ENCODE assay signal across 12 mouse cellular contexts in the genomic region with DNA sequence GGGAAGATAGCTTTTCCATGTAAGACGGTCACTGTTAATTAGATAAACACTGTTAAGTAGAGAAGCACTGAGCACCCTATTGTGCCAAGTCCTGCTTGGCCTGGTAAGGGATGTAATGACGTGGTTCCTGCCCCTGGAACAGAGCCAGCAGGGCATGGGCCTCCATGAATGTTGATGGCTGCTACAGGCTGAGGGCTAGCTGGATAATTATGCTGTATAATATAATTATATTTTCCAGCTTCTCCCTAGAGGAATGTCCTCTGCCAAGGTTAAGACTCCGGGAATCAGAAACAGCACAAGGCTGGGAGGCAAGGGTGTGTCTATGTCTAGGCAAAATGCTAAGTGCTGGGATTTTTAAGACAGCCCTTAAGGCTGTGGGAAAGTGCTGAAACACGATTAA. TPM values are rescaled to one million over a fixed set of nuclear protein-coding genes. Genes with fewer than 3 reads are reported as not detected.
DNase-seq lines count a peak whose midpoint lies in the region; ATAC-seq lines count a peak whose summit lies in the region.
"Had no signal": no experiment of that assay in that cellular context is flagged by ENCODE, and none has a peak within 500 bp of the region (broad histone marks: within the 10 kb centered on the region; RNA-seq: fewer than 3 reads in every experiment).

No protein-coding gene starts in this region.

- H3K27me3 ChIP-seq in midbrain, embryonic 13.5 days = no peaks in the 10 kb centered on the region
- no peaks in the 10 kb centered on the region for H3K27me3 ChIP-seq in midbrain, embryonic 11.5 days (ENCODE audit: control insufficient read depth, insufficient read depth, low read length)
- H3K27me3 ChIP-seq: forebrain, embryonic 13.5 days; heart, embryonic 13.5 days; liver, embryonic 13.5 days had no signal

- intact Hi-C loops in gastrocnemius, postnatal 36 days (cut with DNase I) = no loop called here

- H3K4me1 ChIP-seq in midbrain, embryonic 13.5 days (replicated peaks) = no peaks in the 10 kb centered on the region
- no peaks in the 10 kb centered on the region for H3K4me1 ChIP-seq in midbrain, embryonic 11.5 days (ENCODE audit: control insufficient read depth, insufficient read depth, low read length)
- H3K4me1 ChIP-seq: forebrain, embryonic 13.5 days; liver, embryonic 13.5 days had no signal

- peak; percentile 40; the same call in 1 of the 2 replicates for ATAC-seq in midbrain, embryonic 13.5 days
- ATAC-seq in midbrain, embryonic 11.5 days (ENCODE audit: low FRiP score) = no peak
- ATAC-seq: CD4-positive, CD25-positive, alpha-beta regulatory T cell, adult 4 months; forebrain, embryonic 13.5 days had no signal

- peak; percentile 14 for DNase-seq in gastrocnemius, postnatal 10 days
- DNase-seq in gastrocnemius, postnatal 36 days = no peak
- DNase-seq in midbrain, embryonic 11.5 days (ENCODE audit: low spot score, missing footprints) = no peak
- DNase-seq in adrenal gland, postnatal 36 days = peak; percentile 30
- DNase-seq in kidney, postnatal 36 days = peak; percentile 46 to 63
- no peak for DNase-seq in embryo, embryonic 10 days (ENCODE audit: low spot score)
- DNase-seq: liver, embryonic 13.5 days; spleen, adult 18-20 months had no signal

- 69% methylated on average over 4 of the region's 4 CpGs for WGBS in midbrain, embryonic 13.5 days
- WGBS in midbrain, embryonic 11.5 days = 83% methylated on average over 4 of the region's 4 CpGs

- H3K4me3 ChIP-seq in midbrain, embryonic 13.5 days (replicated peaks) = no peak overlapping the region
- no peak overlapping the region for H3K4me3 ChIP-seq in midbrain, embryonic 11.5 days (ENCODE audit: low read depth, low read length)
- H3K4me3 ChIP-seq: forebrain, embryonic 13.5 days; heart, embryonic 13.5 days; liver, embryonic 13.5 days had no signal

- H3K9me3 ChIP-seq in midbrain, embryonic 13.5 days = no peaks in the 10 kb centered on the region
- H3K9me3 ChIP-seq in midbrain, embryonic 11.5 days (ENCODE audit: control insufficient read depth, low read length) = no peaks in the 10 kb centered on the region
- H3K9me3 ChIP-seq: forebrain, embryonic 13.5 days; heart, embryonic 13.5 days; liver, embryonic 13.5 days had no signal

- no peak overlapping the region for H3K27ac ChIP-seq in midbrain, embryonic 13.5 days
- H3K27ac ChIP-seq in midbrain, embryonic 11.5 days (ENCODE audit: low read depth, low read length) = no peak overlapping the region
- H3K27ac ChIP-seq: forebrain, embryonic 13.5 days; heart, embryonic 13.5 days; liver, embryonic 13.5 days had no signal

- H3K36me3 ChIP-seq in midbrain, embryonic 13.5 days = peaks cover 38% of the 10 kb centered on the region
- H3K36me3 ChIP-seq in midbrain, embryonic 11.5 days (ENCODE audit: control insufficient read depth, insufficient read depth, low read length) = no peaks in the 10 kb centered on the region

- H3K9ac ChIP-seq in midbrain, embryonic 13.5 days (replicated peaks) = no peak overlapping the region
- no peak overlapping the region for H3K9ac ChIP-seq in midbrain, embryonic 11.5 days (ENCODE audit: low read length)
- H3K9ac ChIP-seq: forebrain, embryonic 13.5 days; heart, embryonic 13.5 days; liver, embryonic 13.5 days had no signal

- H3K4me2 ChIP-seq in midbrain, embryonic 13.5 days (replicated peaks) = no peak overlapping the region
- H3K4me2 ChIP-seq in midbrain, embryonic 11.5 days = no peak overlapping the region
- H3K4me2 ChIP-seq: forebrain, embryonic 13.5 days; heart, embryonic 13.5 days; liver, embryonic 13.5 days had no signal

RNA-seq across cellular contexts. Expression of a gene that starts 7.0 kb away (rescaled TPM):
- 1 to 10 TPM; 3.0 to 3.4 TPM for total RNA-seq in gastrocnemius, postnatal 10 days (2021)
- 1 to 10 TPM; 1.9 to 2.6 TPM for total RNA-seq in gastrocnemius, postnatal 36 days (2021)
- polyA plus RNA-seq in midbrain, embryonic 13.5 days (2015; fragmentation: Nextera tagmentation; extraction: Ambion mirVana) = 0.17 and 0.22 TPM in 2 replicates
- polyA plus RNA-seq in midbrain, embryonic 11.5 days (2014; fragmentation: Nextera tagmentation; extraction: Ambion mirVana) = 0.18 TPM in 1 of 2 replicates, not detected in the other
- total RNA-seq in adrenal gland, postnatal 36 days (2021) = 1 to 10 TPM; 4.5 to 6.5 TPM

RNA-seq across cellular contexts. Expression of a gene that starts 39.9 kb away (rescaled TPM):
- total RNA-seq in gastrocnemius, postnatal 10 days (2021) = 10 to 100 TPM; 10.8 to 18.0 TPM
- 1 to 10 TPM; 7.1 to 8.0 TPM for total RNA-seq in gastrocnemius, postnatal 36 days (2021)
- 11.3 and 12.3 TPM in 2 replicates for polyA plus RNA-seq in midbrain, embryonic 13.5 days (2015; fragmentation: Nextera tagmentation; extraction: Ambion mirVana)
- 13.4 and 16.5 TPM in 2 replicates for polyA plus RNA-seq in midbrain, embryonic 11.5 days (2014; fragmentation: Nextera tagmentation; extraction: Ambion mirVana)
- total RNA-seq in adrenal gland, postnatal 36 days (2021) = 10 to 100 TPM; 28.3 to 28.5 TPM

Comparison
In these comparisons a context has a peak if more than half of its experiments do, and no peak if none do; other contexts are left out.
1. DNase-seq: peak in gastrocnemius, postnatal 10 days (single experiment), adrenal gland, postnatal 36 days (2 of 2) and kidney, postnatal 36 days (2 of 2); none in gastrocnemius, postnatal 36 days (0 of 2), midbrain, embryonic 11.5 days (single experiment) and embryo, embryonic 10 days (single experiment).